Mouse (Mus musculus) right cerebral cortex, adult 2 months (tissue): Measurements from ENCODE around the gene Mrps7.

Experiments
- DNase-seq, 2 experiments: peaks; one replicate each; pipeline ENCODE4 v3.0.0; 2021 to 2022; ENCODE audit warnings: low spot score in 2 of 2

Mrps7 gene

DNA sequence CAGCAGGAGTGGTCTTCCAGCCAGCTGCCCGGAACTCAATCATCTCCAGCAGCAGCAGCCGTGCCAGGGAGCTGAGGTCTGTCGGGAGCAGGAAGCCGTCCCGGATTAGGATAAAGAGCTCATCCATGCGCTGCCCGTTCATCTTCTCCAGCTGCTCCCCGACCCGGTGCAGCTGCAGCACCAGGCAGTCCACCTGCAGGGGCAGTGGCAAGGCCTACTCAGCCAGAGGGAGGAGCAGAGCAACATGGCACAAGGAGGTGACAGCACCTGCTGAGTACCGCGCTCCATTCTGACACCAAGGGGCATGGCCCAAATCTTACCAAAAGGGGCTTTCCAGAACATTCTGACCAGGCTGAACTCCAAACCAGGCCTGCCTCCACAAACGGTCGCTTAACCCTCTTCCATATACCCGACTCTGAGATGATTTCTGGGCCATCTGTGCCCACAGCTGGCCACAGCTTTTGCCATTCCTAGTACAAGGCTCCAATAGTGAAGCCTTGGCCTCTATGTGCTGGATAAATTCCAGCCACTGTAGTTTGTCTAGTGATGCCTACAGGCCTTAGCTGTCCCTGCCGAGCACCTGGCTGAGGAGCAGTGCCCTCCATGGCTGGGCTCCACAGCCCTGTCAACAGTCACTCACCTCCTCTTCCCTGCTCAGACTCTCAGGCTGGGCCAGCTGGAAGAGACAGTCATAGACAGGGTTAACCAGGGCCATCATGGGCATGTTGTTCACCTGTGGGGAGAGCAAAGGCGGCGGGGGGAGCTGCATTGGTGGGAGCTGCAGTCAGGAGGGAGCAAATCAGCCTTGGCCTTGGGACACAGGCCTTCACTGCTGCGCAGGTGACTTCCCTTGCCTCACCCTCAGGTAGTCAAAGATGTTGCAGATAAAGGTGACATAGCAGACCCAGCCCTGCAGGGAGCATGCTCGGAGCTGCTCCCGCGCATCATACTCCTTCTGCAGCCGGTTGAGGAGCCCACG, 5.0 kb downstream of the Mrps7 start:
- no peak for DNase-seq

GRCm38 (mm10) chr11:115609576-115609975, 5.9 kb downstream of the Mrps7 start:
- DNase-seq: no peak

DNA sequence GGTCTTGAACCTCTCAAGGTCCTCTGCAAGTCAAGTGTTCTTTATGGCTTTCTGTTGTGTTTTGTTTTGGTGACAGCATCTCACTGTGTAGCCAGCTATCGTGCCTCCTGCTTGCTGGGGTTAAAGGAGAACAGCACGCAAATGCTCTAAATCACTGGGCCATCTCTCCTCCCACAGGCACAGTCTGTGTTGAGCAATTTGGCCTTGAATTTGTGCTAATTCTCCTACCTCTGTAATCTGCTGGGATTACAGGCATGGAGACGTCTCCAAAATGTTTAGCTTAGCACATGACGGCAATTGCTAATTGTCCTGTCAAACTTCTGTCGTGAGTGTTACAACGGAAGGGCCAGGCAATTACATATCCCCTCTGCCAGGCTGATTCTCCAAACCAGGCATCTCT, 7.4 kb downstream of the Mrps7 start:
- DNase-seq: no peak

DNA sequence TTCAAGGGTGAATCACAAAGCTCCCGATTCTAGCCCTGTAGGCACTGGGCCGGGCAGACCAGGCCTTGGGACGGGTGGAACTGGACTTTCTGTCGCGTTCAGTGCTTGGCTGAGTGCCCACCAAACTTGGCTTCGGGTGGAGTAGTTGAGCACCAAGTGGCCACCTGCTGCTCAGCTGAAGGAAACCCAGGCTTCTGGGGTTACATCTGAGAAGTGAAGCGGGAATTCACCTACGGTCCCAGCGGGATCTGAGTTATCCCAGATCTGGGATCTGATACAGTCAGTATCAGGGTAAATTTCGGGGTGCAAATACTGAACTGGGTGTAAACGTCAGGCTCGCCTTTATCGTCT, 8.3 kb downstream of the Mrps7 start:
- peak; percentile 56 to 62 for DNase-seq

DNA sequence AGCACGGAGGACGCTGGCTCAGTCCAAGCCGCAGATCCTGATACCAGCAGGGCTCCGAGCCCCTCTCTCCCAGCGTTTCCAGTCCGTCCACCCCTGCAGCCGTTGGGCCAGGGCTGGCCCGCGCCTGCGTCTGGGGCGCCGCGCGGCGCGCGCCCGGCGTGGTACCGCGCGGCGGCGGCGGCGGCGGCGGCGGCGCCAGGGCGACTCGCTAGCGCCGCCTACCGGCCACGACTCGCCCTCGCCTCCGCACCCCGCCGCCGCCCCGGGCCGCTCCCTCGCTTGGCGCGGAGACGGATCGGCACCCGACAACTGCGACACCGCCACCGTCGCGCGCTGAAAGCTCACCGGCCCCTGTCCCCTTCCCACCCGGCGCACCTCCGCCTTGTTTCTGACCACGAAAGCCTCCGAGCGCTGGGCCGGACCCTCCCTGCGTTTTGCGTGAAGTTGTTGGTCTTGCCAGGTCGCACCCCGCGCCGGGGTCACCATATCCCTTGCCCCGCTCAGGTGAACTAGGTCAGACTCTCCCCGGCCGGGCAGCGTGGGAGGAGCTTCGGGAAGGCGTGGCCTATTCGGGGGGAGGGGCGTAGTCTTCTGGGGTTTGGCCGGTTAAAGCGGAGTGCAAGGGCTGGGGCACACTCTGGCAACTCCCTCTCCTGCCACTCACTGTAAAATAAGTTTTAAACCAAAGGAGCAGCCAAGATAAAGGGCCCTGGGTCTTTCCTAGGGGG, 8.8 kb downstream of the Mrps7 start, which contains the start of gene Mif4gd:
Mif4gd (minus strand) TSS at position 560 of the 728 bp plus-strand sequence.
- DNase-seq: peak; percentile 70 to 75

- no peak for DNase-seq
Observed at GRCm38 (mm10) chr11:115613138-115613945, 9.6 kb downstream of the Mrps7 start.

DNA sequence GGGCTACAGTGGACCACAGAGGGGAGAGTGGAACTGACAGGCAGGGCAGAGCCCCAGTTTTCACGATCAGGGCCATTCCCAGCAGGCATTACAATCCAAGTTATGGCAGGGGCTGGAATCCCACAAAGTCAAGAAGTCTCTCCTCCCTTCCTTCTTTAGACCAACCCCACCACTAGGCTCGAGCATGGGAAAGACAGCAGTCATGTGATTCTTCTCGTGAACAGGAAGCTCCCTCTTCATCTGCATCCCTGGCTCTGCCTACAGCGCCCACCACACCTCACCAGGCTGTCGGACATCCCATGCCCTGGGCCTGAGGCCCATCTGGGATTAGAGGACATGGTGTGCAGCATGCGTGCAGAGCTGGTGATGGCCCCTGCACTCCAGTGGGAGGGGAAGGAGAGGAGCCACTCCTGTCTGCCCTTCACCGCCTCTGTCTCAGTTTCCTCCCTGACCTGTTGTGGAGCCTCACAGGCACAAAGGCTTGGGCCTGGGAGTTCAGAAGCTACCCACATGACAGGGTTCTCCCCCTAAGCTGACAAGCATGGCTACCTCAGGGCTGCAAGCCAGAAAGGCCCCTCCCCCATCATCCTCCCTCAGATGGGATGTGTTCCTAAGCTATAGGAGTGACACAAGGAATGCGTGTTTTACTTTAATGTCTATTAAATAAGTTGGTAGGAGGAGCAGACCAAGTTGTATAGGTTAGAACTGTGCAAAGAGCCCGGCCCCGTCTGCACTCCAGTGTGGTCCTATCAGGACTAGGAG, 10.8 kb downstream of the Mrps7 start:
- DNase-seq: no peak

- DNase-seq: no peak
Observed at GRCm38 (mm10) chr11:115615108-115615825, 11.5 kb downstream of the Mrps7 start.

- no peak for DNase-seq
Observed at GRCm38 (mm10) chr11:115615875-115616274, 12.2 kb downstream of the Mrps7 start.

DNA sequence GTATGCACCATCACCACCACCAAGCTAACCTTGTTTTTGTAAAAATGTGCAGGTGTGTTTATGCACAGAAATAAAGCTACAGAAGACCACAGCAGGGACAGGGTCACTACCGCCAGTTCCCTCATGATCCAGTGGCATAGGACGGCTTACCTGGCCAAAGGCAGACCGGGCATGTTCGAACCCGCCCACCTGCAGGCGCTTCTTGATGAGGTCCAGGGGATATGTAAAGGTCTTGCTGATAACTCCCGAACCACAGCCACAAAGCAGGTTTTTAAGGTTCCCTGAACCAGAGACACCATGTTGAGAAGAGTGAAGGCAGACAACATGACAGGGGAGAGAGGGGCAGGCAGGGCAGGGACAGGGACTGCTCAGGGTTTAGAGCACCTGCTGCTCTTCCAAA, 12.6 kb downstream of the Mrps7 start:
- no peak for DNase-seq

- no peak for DNase-seq
Observed at GRCm38 (mm10) chr11:115616893-115617292, 13.2 kb downstream of the Mrps7 start.

DNA sequence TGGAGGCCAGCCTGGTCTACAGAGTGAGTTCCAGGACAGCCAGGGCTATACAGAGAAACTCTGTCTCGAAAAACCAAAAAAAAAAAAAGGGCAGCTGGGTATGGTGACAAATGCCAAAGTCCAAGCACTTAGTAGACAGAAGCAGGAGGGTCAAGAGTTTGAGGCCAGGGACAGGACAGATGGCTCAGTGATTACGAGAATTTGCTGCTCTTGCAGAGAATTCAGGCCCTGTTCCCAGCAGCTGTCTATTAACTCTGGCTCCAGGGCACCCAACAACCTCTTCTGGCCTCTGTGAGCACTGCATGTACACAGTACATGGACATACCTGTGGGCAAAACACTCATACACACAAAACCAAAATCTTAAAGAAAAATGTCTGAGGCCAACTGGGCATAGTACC, 14.3 kb downstream of the Mrps7 start:
- no peak for DNase-seq

DNA sequence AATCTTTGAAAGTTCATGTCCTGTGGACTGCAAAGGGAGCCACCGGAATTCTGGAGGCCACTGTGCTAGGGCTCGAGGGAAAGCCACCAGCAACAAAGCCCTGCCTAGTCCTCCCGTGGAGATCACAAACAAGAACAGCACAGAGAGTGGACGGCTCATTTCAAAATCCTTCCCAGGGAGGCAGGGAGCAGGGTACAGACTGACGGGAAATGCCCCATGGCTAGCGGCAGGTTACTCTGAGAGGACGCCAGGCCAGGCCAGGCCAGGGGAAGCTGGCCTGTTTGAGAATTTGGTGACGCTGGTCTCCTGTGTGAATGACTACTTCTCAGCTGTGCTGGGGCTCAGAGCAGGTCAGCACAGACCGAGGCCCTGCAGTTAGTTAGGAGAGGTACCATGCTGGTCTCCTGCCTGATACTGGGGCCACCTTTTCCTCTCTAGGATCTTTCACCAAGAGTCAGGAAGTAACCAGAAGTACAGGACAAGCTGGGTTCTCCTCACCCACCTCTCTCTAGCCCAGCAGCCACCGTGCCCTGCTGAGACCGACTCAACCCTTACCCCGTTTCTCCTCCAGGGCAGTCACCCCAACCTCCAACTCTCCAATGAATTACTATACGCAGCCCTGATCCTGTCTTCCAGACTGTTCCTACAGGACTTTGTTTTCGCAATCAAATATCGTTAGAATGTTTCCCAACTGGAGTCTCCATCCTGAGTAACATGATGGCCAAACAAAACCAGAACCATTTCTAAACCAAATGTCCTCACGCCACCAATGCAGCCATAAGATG, 15.2 kb downstream of the Mrps7 start:
- DNase-seq: no peak

- DNase-seq: no peak
Observed at GRCm38 (mm10) chr11:115619949-115620348, 16.2 kb downstream of the Mrps7 start.

DNA sequence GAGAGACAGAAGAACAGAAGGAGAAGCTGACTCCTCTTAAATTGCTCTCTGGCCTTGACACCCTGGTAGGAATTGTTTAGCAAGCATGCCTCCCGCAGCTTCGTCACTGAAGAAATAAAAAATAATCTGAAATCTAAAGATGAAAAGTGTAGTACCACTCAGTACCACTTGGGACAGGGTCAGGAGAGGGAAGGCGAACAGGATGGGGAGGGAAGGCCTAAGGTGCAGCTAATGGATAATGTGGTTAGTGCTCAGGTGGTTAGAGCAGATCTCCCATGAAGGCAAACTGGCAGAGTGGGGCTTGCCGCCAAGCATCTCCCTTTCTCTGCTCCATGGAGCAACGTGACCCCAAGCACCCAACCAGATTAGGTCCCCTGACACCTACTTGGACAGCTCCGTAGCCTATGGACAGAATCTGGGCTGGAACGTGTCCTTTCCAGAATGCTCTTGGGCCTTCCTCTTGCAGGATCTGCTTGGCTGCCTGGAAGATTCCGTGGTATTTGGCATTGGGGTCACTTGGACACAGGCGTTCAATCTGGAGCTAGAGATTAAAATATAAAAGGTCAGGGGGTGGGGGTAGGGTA, 19.9 kb downstream of the Mrps7 start:
- no peak for DNase-seq

GRCm38 (mm10) chr11:115625877-115626276, 22.2 kb downstream of the Mrps7 start:
- DNase-seq: no peak

- no peak for DNase-seq
Observed at GRCm38 (mm10) chr11:115626824-115627616, 23.3 kb downstream of the Mrps7 start.

DNA sequence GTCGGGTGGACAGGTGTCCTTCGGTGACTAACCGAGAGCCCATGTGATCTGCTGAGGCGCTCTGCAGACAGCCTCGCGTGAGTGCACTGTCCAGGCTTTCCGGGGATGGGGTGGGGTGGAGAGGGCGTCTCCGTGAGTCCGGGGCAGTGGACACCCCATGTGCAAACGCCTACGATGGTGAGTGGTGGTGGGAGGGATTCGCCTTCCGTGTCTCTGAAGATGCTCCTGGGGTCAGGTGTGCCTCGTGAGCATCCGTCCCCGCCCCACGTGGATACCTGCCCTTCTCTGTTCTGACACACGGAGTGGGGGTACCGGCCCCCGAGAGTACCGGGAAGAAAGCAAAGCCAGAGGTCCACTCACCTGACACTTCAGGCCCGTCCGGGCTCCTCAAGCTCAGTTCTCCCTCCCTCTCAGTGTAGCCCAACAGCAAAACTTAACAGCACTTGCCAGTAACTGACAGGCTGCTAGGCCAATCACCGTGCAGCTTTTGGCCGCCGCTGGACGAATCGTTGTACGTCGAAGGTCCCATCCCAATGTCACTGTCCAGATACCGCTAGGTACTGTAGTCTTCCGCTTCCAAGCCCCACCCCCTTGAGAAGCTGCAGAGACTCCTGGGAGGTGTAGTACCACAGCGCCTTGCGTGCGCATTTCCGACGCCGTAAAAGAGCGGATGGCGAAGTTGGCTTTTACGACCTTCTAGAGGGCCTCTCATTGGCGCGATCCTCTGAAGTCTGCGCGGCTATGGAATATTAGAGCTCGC, 24.2 kb downstream of the Mrps7 start, which contains the start of gene Slc25a19:
Slc25a19 (minus strand) TSS at position 591 of the 760 bp plus-strand sequence.
- peak; percentile 99 to 100 for DNase-seq
